Mouse (Mus musculus): Measurements from ENCODE around the gene Fmnl2. TPM values are rescaled to one million over a fixed set of nuclear protein-coding genes. Genes with fewer than 3 reads are reported as not detected.

The Fmnl2 gene
- total RNA-seq, 2 experiments from 2014 or later, result 49.0 to 53.0 TPM

- no peak for DNase-seq (ENCODE audit: low spot score in 2 of 2)
Observed at GRCm38 (mm10) chr2:52981595-52981994, 123.9 kb downstream of the Fmnl2 start.

GRCm38 (mm10) chr2:52982502-52982901 is 124.8 kb downstream of the Fmnl2 start:
- DNase-seq (ENCODE audit: low spot score in 2 of 2), result no peak

- no peak for DNase-seq (ENCODE audit: low spot score in 2 of 2)
Observed at GRCm38 (mm10) chr2:52984556-52984955, 126.9 kb downstream of the Fmnl2 start.

- no peak for DNase-seq (ENCODE audit: low spot score in 2 of 2)
Observed at GRCm38 (mm10) chr2:52985167-52985566, 127.5 kb downstream of the Fmnl2 start.

- DNase-seq (ENCODE audit: low spot score in 2 of 2), result no peak
Observed at GRCm38 (mm10) chr2:52986354-52986753, 128.7 kb downstream of the Fmnl2 start.

GRCm38 (mm10) chr2:52987035-52987434 is 129.4 kb downstream of the Fmnl2 start:
- no peak for DNase-seq (ENCODE audit: low spot score in 2 of 2)

GRCm38 (mm10) chr2:52987637-52988295 is 130.1 kb downstream of the Fmnl2 start:
- DNase-seq (ENCODE audit: low spot score in 2 of 2), result no peak

- no peak for DNase-seq (ENCODE audit: low spot score in 2 of 2)
Observed at GRCm38 (mm10) chr2:52989316-52989715, 131.7 kb downstream of the Fmnl2 start.

- no peak for DNase-seq (ENCODE audit: low spot score in 2 of 2)
Observed at GRCm38 (mm10) chr2:52990874-52991687, 133.4 kb downstream of the Fmnl2 start.

GRCm38 (mm10) chr2:52991688-52992194 is 134.1 kb downstream of the Fmnl2 start:
- no peak for DNase-seq (ENCODE audit: low spot score in 2 of 2)

- DNase-seq (ENCODE audit: low spot score in 2 of 2), result no peak
Observed at GRCm38 (mm10) chr2:52993241-52993640, 135.6 kb downstream of the Fmnl2 start.

- no peak for DNase-seq (ENCODE audit: low spot score in 2 of 2)
Observed at GRCm38 (mm10) chr2:52994526-52994925, 136.9 kb downstream of the Fmnl2 start.

GRCm38 (mm10) chr2:52997955-52998750 is 140.5 kb downstream of the Fmnl2 start:
- no peak for DNase-seq (ENCODE audit: low spot score in 2 of 2)

GRCm38 (mm10) chr2:52999524-52999969 is 141.9 kb downstream of the Fmnl2 start:
- DNase-seq (ENCODE audit: low spot score in 2 of 2), result peak in 1 of 2 experiments; percentile 39

- DNase-seq (ENCODE audit: low spot score in 2 of 2), result no peak
Observed at GRCm38 (mm10) chr2:53000446-53000845, 142.8 kb downstream of the Fmnl2 start.

- no peak for DNase-seq (ENCODE audit: low spot score in 2 of 2)
Observed at GRCm38 (mm10) chr2:53006161-53006560, 148.5 kb downstream of the Fmnl2 start.

GRCm38 (mm10) chr2:53007142-53007541 is 149.5 kb downstream of the Fmnl2 start:
- peak; percentile 64 to 68 for DNase-seq (ENCODE audit: low spot score in 2 of 2)

- no peak for DNase-seq (ENCODE audit: low spot score in 2 of 2)
Observed at GRCm38 (mm10) chr2:53013051-53013450, 155.4 kb downstream of the Fmnl2 start.

GRCm38 (mm10) chr2:53014451-53014850 is 156.8 kb downstream of the Fmnl2 start:
- DNase-seq (ENCODE audit: low spot score in 2 of 2), result no peak

- DNase-seq (ENCODE audit: low spot score in 2 of 2), result no peak
Observed at GRCm38 (mm10) chr2:53022982-53023381, 165.3 kb downstream of the Fmnl2 start.

GRCm38 (mm10) chr2:53026056-53026769 is 168.6 kb downstream of the Fmnl2 start:
- no peak for DNase-seq (ENCODE audit: low spot score in 2 of 2)
